Mouse (Mus musculus): Measurements from ENCODE around the gene Btg4. TPM values are rescaled to one million over a fixed set of nuclear protein-coding genes. Genes with fewer than 3 reads are reported as not detected.

Gene Btg4
- polyA plus RNA-seq, 1 experiment from 2014 or later: not detected

GRCm38 (mm10) chr9:51070801-51071200 lies 10.1 kb downstream of the Btg4 start:
- Histone ChIP-seq H3K4me1 (ENCODE audit: control insufficient read depth, low read depth, low read length) (no peaks in the 10 kb centered on the region; the same call in 1 of the 2 replicates), H3K27ac (ENCODE audit: low read length) (no peak overlapping the region), H3K27me3 (ENCODE audit: control insufficient read depth, insufficient read depth, low read depth, low read length) (no peaks in the 10 kb centered on the region), H3K36me3 (ENCODE audit: control insufficient read depth, insufficient read depth) (no peaks in the 10 kb centered on the region), H3K9me3 (replicated peaks; ENCODE audit: control insufficient read depth, low read length) (no peaks in the 10 kb centered on the region), H3K4me2 (ENCODE audit: low read depth, low read length) (no peak overlapping the region), H3K4me3 (ENCODE audit: low read depth, low read length) (no peak overlapping the region), H3K9ac (ENCODE audit: low read depth, low read length) (no peak overlapping the region)
- ATAC-seq (ENCODE audit: low read depth): no peak
- 29% methylated on average over 4 of the region's 4 CpGs for WGBS (ENCODE audit: insufficient replicate concordance)

- WGBS (ENCODE audit: insufficient replicate concordance): 29% methylated on average over 3 of the region's 3 CpGs
- Histone ChIP-seq H3K4me2 (ENCODE audit: low read depth, low read length) (peak overlapping the region; percentile 70), H3K27ac (ENCODE audit: low read length) (no peak overlapping the region), H3K27me3 (ENCODE audit: control insufficient read depth, insufficient read depth, low read depth, low read length) (no peaks in the 10 kb centered on the region), H3K4me3 (ENCODE audit: low read depth, low read length) (peak overlapping the region; percentile 56; the same call in 1 of the 2 replicates), H3K4me1 (ENCODE audit: control insufficient read depth, low read depth, low read length) (peaks cover 11% of the 10 kb centered on the region; the same call in 1 of the 2 replicates), H3K9me3 (replicated peaks; ENCODE audit: control insufficient read depth, low read length) (no peaks in the 10 kb centered on the region), H3K36me3 (ENCODE audit: control insufficient read depth, insufficient read depth) (no peaks in the 10 kb centered on the region), H3K9ac (ENCODE audit: low read depth, low read length) (no peak overlapping the region)
- ATAC-seq (ENCODE audit: low read depth): peak; percentile 9; the same call in 1 of the 2 replicates
These were observed 15.1 kb downstream of the Btg4 start for GRCm38 (mm10) chr9:51075780-51076179.

GRCm38 (mm10) chr9:51076300-51076978 lies 15.7 kb downstream of the Btg4 start:
- Histone ChIP-seq H3K4me1 (ENCODE audit: control insufficient read depth, low read depth, low read length) (peaks cover 11% of the 10 kb centered on the region; the same call in 1 of the 2 replicates), H3K9me3 (replicated peaks; ENCODE audit: control insufficient read depth, low read length) (no peaks in the 10 kb centered on the region), H3K36me3 (ENCODE audit: control insufficient read depth, insufficient read depth) (no peaks in the 10 kb centered on the region), H3K9ac (ENCODE audit: low read depth, low read length) (peak overlapping the region; percentile 31; the same call in 1 of the 2 replicates), H3K4me2 (ENCODE audit: low read depth, low read length) (peak overlapping the region; percentile 70), H3K27me3 (ENCODE audit: control insufficient read depth, insufficient read depth, low read depth, low read length) (no peaks in the 10 kb centered on the region), H3K4me3 (ENCODE audit: low read depth, low read length) (peak overlapping the region; percentile 56), H3K27ac (ENCODE audit: low read length) (no peak overlapping the region)
- ATAC-seq (ENCODE audit: low read depth): 0 out of 2 replicates have a peak, but pooled peaks have one; percentile 5
- WGBS (ENCODE audit: insufficient replicate concordance): under 1% methylated on average over 17 of the region's 17 CpGs

GRCm38 (mm10) chr9:51076979-51077315 lies 16.2 kb downstream of the Btg4 start, which contains the start of gene Layn:
Gene Layn (minus strand): TSS chr9:51077094.
- Histone ChIP-seq H3K27ac (ENCODE audit: low read length) (no peak within 1 kb of the TSS), H3K4me1 (ENCODE audit: control insufficient read depth, low read depth, low read length) (peaks cover 11% of the 10 kb centered on the region; the same call in 1 of the 2 replicates), H3K36me3 (ENCODE audit: control insufficient read depth, insufficient read depth) (no peaks in the 10 kb centered on the region), H3K9ac (ENCODE audit: low read depth, low read length) (peak within 1 kb of the TSS; percentile 31; the same call in 1 of the 2 replicates), H3K4me2 (ENCODE audit: low read depth, low read length) (peak within 1 kb of the TSS; percentile 70), H3K27me3 (ENCODE audit: control insufficient read depth, insufficient read depth, low read depth, low read length) (no peaks in the 10 kb centered on the region), H3K9me3 (replicated peaks; ENCODE audit: control insufficient read depth, low read length) (no peaks in the 10 kb centered on the region), H3K4me3 (ENCODE audit: low read depth, low read length) (peak within 1 kb of the TSS; percentile 56)
- 0% methylated on average over 14 of the region's 14 CpGs for WGBS (ENCODE audit: insufficient replicate concordance)
- ATAC-seq (ENCODE audit: low read depth): peak; percentile 82

- H3K4me3 ChIP-seq (ENCODE audit: low read depth, low read length): no peak overlapping the region
- ATAC-seq (ENCODE audit: low read depth): no peak
- H3K9me3 ChIP-seq (replicated peaks; ENCODE audit: control insufficient read depth, low read length): no peaks in the 10 kb centered on the region
- H3K36me3 ChIP-seq (ENCODE audit: control insufficient read depth, insufficient read depth): no peaks in the 10 kb centered on the region
- no peaks in the 10 kb centered on the region for H3K27me3 ChIP-seq (ENCODE audit: control insufficient read depth, insufficient read depth, low read depth, low read length)
- no peak overlapping the region for H3K27ac ChIP-seq (ENCODE audit: low read length)
- no peak overlapping the region for H3K4me2 ChIP-seq (ENCODE audit: low read depth, low read length)
- H3K4me1 ChIP-seq (ENCODE audit: control insufficient read depth, low read depth, low read length): peaks cover 7% of the 10 kb centered on the region; the same call in 1 of the 2 replicates
- H3K9ac ChIP-seq (ENCODE audit: low read depth, low read length): no peak overlapping the region
- 69% methylated on average over 5 of the region's 5 CpGs for WGBS (ENCODE audit: insufficient replicate concordance)
These were observed 20.9 kb downstream of the Btg4 start for GRCm38 (mm10) chr9:51081614-51082013.

GRCm38 (mm10) chr9:51093697-51094096 lies 33.0 kb downstream of the Btg4 start:
- Histone ChIP-seq H3K9me3 (replicated peaks; ENCODE audit: control insufficient read depth, low read length) (no peaks in the 10 kb centered on the region), H3K27ac (ENCODE audit: low read length) (no peak overlapping the region), H3K9ac (ENCODE audit: low read depth, low read length) (no peak overlapping the region), H3K4me1 (ENCODE audit: control insufficient read depth, low read depth, low read length) (no peaks in the 10 kb centered on the region), H3K4me2 (ENCODE audit: low read depth, low read length) (no peak overlapping the region), H3K36me3 (ENCODE audit: control insufficient read depth, insufficient read depth) (no peaks in the 10 kb centered on the region), H3K27me3 (ENCODE audit: control insufficient read depth, insufficient read depth, low read depth, low read length) (no peaks in the 10 kb centered on the region), H3K4me3 (ENCODE audit: low read depth, low read length) (no peak overlapping the region)
- ATAC-seq (ENCODE audit: low read depth): peak; percentile 30; the same call in 1 of the 2 replicates
- 31% methylated on average over 5 of the region's 5 CpGs for WGBS (ENCODE audit: insufficient replicate concordance)

GRCm38 (mm10) chr9:51096306-51096705 lies 35.6 kb downstream of the Btg4 start:
- no peak overlapping the region for H3K9ac ChIP-seq (ENCODE audit: low read depth, low read length)
- H3K4me2 ChIP-seq (ENCODE audit: low read depth, low read length): no peak overlapping the region
- no peaks in the 10 kb centered on the region for H3K9me3 ChIP-seq (replicated peaks; ENCODE audit: control insufficient read depth, low read length)
- peaks cover 5% of the 10 kb centered on the region for H3K27me3 ChIP-seq (ENCODE audit: control insufficient read depth, insufficient read depth, low read depth, low read length)
- no peaks in the 10 kb centered on the region for H3K36me3 ChIP-seq (ENCODE audit: control insufficient read depth, insufficient read depth)
- 29% methylated on average over 2 of the region's 2 CpGs for WGBS (ENCODE audit: insufficient replicate concordance)
- H3K27ac ChIP-seq (ENCODE audit: low read length): no peak overlapping the region
- no peak for ATAC-seq (ENCODE audit: low read depth)
- H3K4me1 ChIP-seq (ENCODE audit: control insufficient read depth, low read depth, low read length): no peaks in the 10 kb centered on the region
- H3K4me3 ChIP-seq (ENCODE audit: low read depth, low read length): no peak overlapping the region

- Histone ChIP-seq H3K9me3 (replicated peaks; ENCODE audit: control insufficient read depth, low read length) (no peaks in the 10 kb centered on the region), H3K36me3 (ENCODE audit: control insufficient read depth, insufficient read depth) (no peaks in the 10 kb centered on the region), H3K4me3 (ENCODE audit: low read depth, low read length) (no peak within 1 kb of the TSS; the same call in 1 of the 2 replicates), H3K4me2 (ENCODE audit: low read depth, low read length) (peak within 1 kb of the TSS; percentile 34), H3K27me3 (ENCODE audit: control insufficient read depth, insufficient read depth, low read depth, low read length) (peaks cover 42% of the 10 kb centered on the region), H3K4me1 (ENCODE audit: control insufficient read depth, low read depth, low read length) (no peaks in the 10 kb centered on the region), H3K27ac (ENCODE audit: low read length) (no peak within 1 kb of the TSS), H3K9ac (ENCODE audit: low read depth, low read length) (no peak within 1 kb of the TSS)
- no peak for ATAC-seq (ENCODE audit: low read depth)
- WGBS (ENCODE audit: insufficient replicate concordance): 10% methylated on average over 27 of the region's 27 CpGs
These were observed 41.2 kb downstream of the Btg4 start, which contains the start of gene 4833427G06Rik for GRCm38 (mm10) chr9:51101756-51102425. Gene 4833427G06Rik (minus strand): TSS chr9:51102078.

Measured in liver, embryonic 16.5 days (tissue).